ENCODE assay signal across 7 mouse cellular contexts in genomic region chr9:31280366-31281010, GRCm38 (mm10). TPM values are rescaled to one million over a fixed set of nuclear protein-coding genes. Genes with fewer than 3 reads are reported as not detected.
DNase-seq lines count a peak whose midpoint lies in the region; ATAC-seq and TF ChIP-seq lines count a peak whose summit lies in the region.

Gene Prdm10 (plus strand): TSS chr9:31280538.

- H3K4me1 ChIP-seq in embryonic facial prominence, embryonic 12.5 days, result peaks cover 19% of the 10 kb centered on the region
- peaks cover 13% of the 10 kb centered on the region; the same call in 1 of the 2 replicates for H3K4me1 ChIP-seq in kidney, adult 2 months (ENCODE audit: control insufficient read depth, insufficient read depth, low read length)
- peaks cover 25% of the 10 kb centered on the region for H3K4me1 ChIP-seq in limb, embryonic 13.5 days
- H3K4me1 ChIP-seq in midbrain, embryonic 16.5 days (ENCODE audit: control insufficient read depth, insufficient read depth, low read length), result peaks cover 22% of the 10 kb centered on the region

- H3K9me3 ChIP-seq in embryonic facial prominence, embryonic 12.5 days, result no peaks in the 10 kb centered on the region
- no peaks in the 10 kb centered on the region for H3K9me3 ChIP-seq in limb, embryonic 13.5 days
- H3K9me3 ChIP-seq in midbrain, embryonic 16.5 days (replicated peaks; ENCODE audit: control insufficient read depth, low read length, poor library complexity, severe bottlenecking), result no peaks in the 10 kb centered on the region

- peak within 1 kb of the TSS; percentile 97 for H3K9ac ChIP-seq in embryonic facial prominence, embryonic 12.5 days
- H3K9ac ChIP-seq in limb, embryonic 13.5 days, result peak within 1 kb of the TSS; percentile 95
- H3K9ac ChIP-seq in midbrain, embryonic 16.5 days (ENCODE audit: low read depth, low read length), result peak within 1 kb of the TSS; percentile 97

- 1% methylated on average over 35 of the region's 45 CpGs for WGBS in embryonic facial prominence, embryonic 12.5 days
- under 1% methylated on average over 45 of the region's 45 CpGs for WGBS in kidney, adult 2 months
- WGBS in limb, embryonic 13.5 days, result under 1% methylated on average over 37 of the region's 45 CpGs
- WGBS in midbrain, embryonic 16.5 days, result under 1% methylated on average over 41 of the region's 45 CpGs

- ATAC-seq in embryonic facial prominence, embryonic 12.5 days (ENCODE audit: insufficient number of reproducible peaks, insufficient read depth, low FRiP score, low TSS enrichment), result peak; percentile 92
- peak; percentile 95 for ATAC-seq in limb, embryonic 13.5 days (ENCODE audit: low FRiP score, low read depth)
- peak; percentile 95 for ATAC-seq in midbrain, embryonic 16.5 days

- TF ChIP-seq CTCF in kidney, adult 2 months (conservative IDR thresholded peaks at IDR 0.05; ENCODE audit: insufficient read depth, insufficient read length, low read depth, low read length), result no peak

- DNase-seq in adrenal gland, postnatal 25 days, result peak; percentile 95
- DNase-seq in heart, adult 18-20 months, result peak; percentile 98
- peak; percentile 99 for DNase-seq in kidney, adult 2 months
- peak; percentile 95 to 96 for DNase-seq in spleen, postnatal 10 days (ENCODE audit: low spot score in 2 of 2)

- H3K4me2 ChIP-seq in embryonic facial prominence, embryonic 12.5 days (replicated peaks), result peak within 1 kb of the TSS; percentile 59
- H3K4me2 ChIP-seq in limb, embryonic 13.5 days (replicated peaks), result peak within 1 kb of the TSS; percentile 78
- peak within 1 kb of the TSS; percentile 95 for H3K4me2 ChIP-seq in midbrain, embryonic 16.5 days (ENCODE audit: low read length)

- no peaks in the 10 kb centered on the region for H3K27me3 ChIP-seq in embryonic facial prominence, embryonic 12.5 days
- no peaks in the 10 kb centered on the region for H3K27me3 ChIP-seq in kidney, adult 2 months (replicated peaks; ENCODE audit: control insufficient read depth, insufficient read depth, low read length)
- H3K27me3 ChIP-seq in limb, embryonic 13.5 days, result no peaks in the 10 kb centered on the region
- H3K27me3 ChIP-seq in midbrain, embryonic 16.5 days (ENCODE audit: control insufficient read depth, insufficient read depth, low read depth, low read length), result no peaks in the 10 kb centered on the region

- peak within 1 kb of the TSS; percentile 100 for H3K27ac ChIP-seq in embryonic facial prominence, embryonic 12.5 days
- H3K27ac ChIP-seq in kidney, adult 2 months (ENCODE audit: insufficient read depth, low read depth, low read length), result peak within 1 kb of the TSS; percentile 100
- peak within 1 kb of the TSS; percentile 99 for H3K27ac ChIP-seq in limb, embryonic 13.5 days
- H3K27ac ChIP-seq in midbrain, embryonic 16.5 days (ENCODE audit: low read length), result peak within 1 kb of the TSS; percentile 100

- H3K4me3 ChIP-seq in embryonic facial prominence, embryonic 12.5 days, result peak within 1 kb of the TSS; percentile 78
- peak within 1 kb of the TSS; percentile 99 for H3K4me3 ChIP-seq in kidney, adult 2 months (ENCODE audit: insufficient read depth, low read depth, low read length)
- H3K4me3 ChIP-seq in limb, embryonic 13.5 days, result peak within 1 kb of the TSS; percentile 80
- peak within 1 kb of the TSS; percentile 85 for H3K4me3 ChIP-seq in midbrain, embryonic 16.5 days (ENCODE audit: low read depth, low read length)

- peak; percentile 40 for TF ChIP-seq POLR2A in kidney, adult 2 months (IDR thresholded peaks at IDR 0.05; ENCODE audit: low read depth, low read length)

- H3K36me3 ChIP-seq in embryonic facial prominence, embryonic 12.5 days, result no peaks in the 10 kb centered on the region
- no peaks in the 10 kb centered on the region for H3K36me3 ChIP-seq in kidney, adult 2 months (ENCODE audit: control insufficient read depth, insufficient read depth, low read length)
- no peaks in the 10 kb centered on the region for H3K36me3 ChIP-seq in limb, embryonic 13.5 days
- H3K36me3 ChIP-seq in midbrain, embryonic 16.5 days (ENCODE audit: control insufficient read depth, insufficient read depth, low read length), result no peaks in the 10 kb centered on the region

RNA-seq across cellular contexts. Expression of gene Prdm10, which starts in this region (rescaled TPM):
- total RNA-seq in adrenal gland, postnatal 25 days (2021), result 9.7 and 12.1 TPM in 2 replicates
- 6.7 and 7.8 TPM in 2 replicates for polyA plus RNA-seq in embryonic facial prominence, embryonic 12.5 days (2016; fragmentation: Nextera tagmentation; extraction: Ambion mirVana)
- 1 to 10 TPM; 4.2 to 5.0 TPM for total RNA-seq in heart, adult 18-20 months (2021)
- 4.1 and 4.9 TPM in 2 replicates for polyA plus RNA-seq in kidney, adult 2 months (2012; rRNA removed)
- 5.1 and 5.2 TPM in 2 replicates for polyA plus RNA-seq in limb, embryonic 13.5 days (2015; fragmentation: Nextera tagmentation; extraction: Ambion mirVana)
- polyA plus RNA-seq in midbrain, embryonic 16.5 days (2015; fragmentation: Nextera tagmentation; extraction: Ambion mirVana), result 9.4 and 9.6 TPM in 2 replicates

Comparison
In these comparisons a context has a peak if more than half of its experiments do, and no peak if none do; other contexts are left out.
1. Peak in every context shown above with its lines: DNase-seq, ATAC-seq, H3K4me3 ChIP-seq and H3K27ac ChIP-seq.